Mouse (Mus musculus): Measurements from ENCODE around the gene Mbtps2.

Mbtps2 gene

GRCm38 (mm10) chrX:157501871-157502270 is 96.6 kb downstream of the Mbtps2 start:
- no peak for DNase-seq (ENCODE audit: low spot score)

- DNase-seq (ENCODE audit: low spot score): no peak
These were observed 98.5 kb downstream of the Mbtps2 start for GRCm38 (mm10) chrX:157500004-157500403.

GRCm38 (mm10) chrX:157493159-157493558 is 105.4 kb downstream of the Mbtps2 start:
- no peak for DNase-seq (ENCODE audit: low spot score)

GRCm38 (mm10) chrX:157491944-157492726 is 106.4 kb downstream of the Mbtps2 start, which contains the start of gene Sms:
Gene Sms (minus strand): TSS chrX:157492287.
- peak; percentile 75 for DNase-seq (ENCODE audit: low spot score)

- peak; percentile 43 for DNase-seq (ENCODE audit: low spot score)
These were observed 107.2 kb downstream of the Mbtps2 start for GRCm38 (mm10) chrX:157491145-157491935.

- DNase-seq (ENCODE audit: low spot score): peak; percentile 6
These were observed 107.8 kb downstream of the Mbtps2 start for GRCm38 (mm10) chrX:157490769-157491144.

GRCm38 (mm10) chrX:157489871-157490721 is 108.4 kb downstream of the Mbtps2 start:
- no peak for DNase-seq (ENCODE audit: low spot score)

- DNase-seq (ENCODE audit: low spot score): no peak
These were observed 109.7 kb downstream of the Mbtps2 start for GRCm38 (mm10) chrX:157488831-157489230.

GRCm38 (mm10) chrX:157486765-157487164 is 111.8 kb downstream of the Mbtps2 start:
- no peak for DNase-seq (ENCODE audit: low spot score)

Measured in testis, postnatal 14 days (tissue).